Mouse (Mus musculus): ENCODE measurements around the gene Rap1gap. TPM values are rescaled to one million over a fixed set of nuclear protein-coding genes. Genes with fewer than 3 reads are reported as not detected.

The Rap1gap gene
- total RNA-seq, 2 experiments from 2014 or later = 0.31 to 0.88 TPM

- ATAC-seq (ENCODE audit: poor library complexity, severe bottlenecking) = no peak
These were observed 22.8 kb downstream of the Rap1gap start for GRCm38 (mm10) chr4:137687234-137687825.

GRCm38 (mm10) chr4:137692107-137692902 is 27.8 kb downstream of the Rap1gap start:
- ATAC-seq (ENCODE audit: poor library complexity, severe bottlenecking) = no peak

- no peak for ATAC-seq (ENCODE audit: poor library complexity, severe bottlenecking)
These were observed 30.8 kb downstream of the Rap1gap start for GRCm38 (mm10) chr4:137695300-137695699.

GRCm38 (mm10) chr4:137695900-137696299 is 31.4 kb downstream of the Rap1gap start:
- no peak for ATAC-seq (ENCODE audit: poor library complexity, severe bottlenecking)

- no peak for ATAC-seq (ENCODE audit: poor library complexity, severe bottlenecking)
These were observed 32.8 kb downstream of the Rap1gap start for GRCm38 (mm10) chr4:137697156-137697885.

- no peak for ATAC-seq (ENCODE audit: poor library complexity, severe bottlenecking)
These were observed 33.8 kb downstream of the Rap1gap start for GRCm38 (mm10) chr4:137698076-137698985.

- no peak for ATAC-seq (ENCODE audit: poor library complexity, severe bottlenecking)
These were observed 35.0 kb downstream of the Rap1gap start for GRCm38 (mm10) chr4:137699264-137700211.

- no peak for ATAC-seq (ENCODE audit: poor library complexity, severe bottlenecking)
These were observed 36.4 kb downstream of the Rap1gap start for GRCm38 (mm10) chr4:137700960-137701359.

GRCm38 (mm10) chr4:137703077-137703476 is 38.6 kb downstream of the Rap1gap start:
- no peak for ATAC-seq (ENCODE audit: poor library complexity, severe bottlenecking)

- no peak for ATAC-seq (ENCODE audit: poor library complexity, severe bottlenecking)
These were observed 40.0 kb downstream of the Rap1gap start for GRCm38 (mm10) chr4:137704561-137704960.

GRCm38 (mm10) chr4:137705379-137705778 is 40.9 kb downstream of the Rap1gap start:
- ATAC-seq (ENCODE audit: poor library complexity, severe bottlenecking) = no peak

- ATAC-seq (ENCODE audit: poor library complexity, severe bottlenecking) = no peak
These were observed 42.0 kb downstream of the Rap1gap start for GRCm38 (mm10) chr4:137706510-137706909.

GRCm38 (mm10) chr4:137707216-137707990 is 42.9 kb downstream of the Rap1gap start:
- no peak for ATAC-seq (ENCODE audit: poor library complexity, severe bottlenecking)

GRCm38 (mm10) chr4:137712963-137713362 is 48.4 kb downstream of the Rap1gap start:
- ATAC-seq (ENCODE audit: poor library complexity, severe bottlenecking) = no peak

GRCm38 (mm10) chr4:137714020-137714624 is 49.6 kb downstream of the Rap1gap start:
- no peak for ATAC-seq (ENCODE audit: poor library complexity, severe bottlenecking)

- no peak for ATAC-seq (ENCODE audit: poor library complexity, severe bottlenecking)
These were observed 52.5 kb downstream of the Rap1gap start for GRCm38 (mm10) chr4:137717005-137717404.

- ATAC-seq (ENCODE audit: poor library complexity, severe bottlenecking) = no peak
These were observed 53.1 kb downstream of the Rap1gap start for GRCm38 (mm10) chr4:137717671-137718070.

- ATAC-seq (ENCODE audit: poor library complexity, severe bottlenecking) = no peak
These were observed 55.0 kb downstream of the Rap1gap start for GRCm38 (mm10) chr4:137719378-137720077.

Measured in megakaryocyte, adult 5-6 weeks (primary cell).